Mouse (Mus musculus) liver, adult 2 months (tissue): ENCODE data around the gene Usp18.

Experiments used
- CTCF ChIP-seq: fragments of 200-500 bp; IDR thresholded peaks from 2 replicates; pipeline ENCODE4 v1.5.1; 2011; ENCODE audit warnings: low read depth, low read length, control low read depth
- POLR2A ChIP-seq: fragments of 200-500 bp; IDR thresholded peaks from 2 replicates; pipeline ENCODE4 v1.6.1; 2011; ENCODE audit warnings: low read length, control low read depth; ENCODE audit not compliant: insufficient read depth; ENCODE audit errors: extremely low read depth

DNA sequence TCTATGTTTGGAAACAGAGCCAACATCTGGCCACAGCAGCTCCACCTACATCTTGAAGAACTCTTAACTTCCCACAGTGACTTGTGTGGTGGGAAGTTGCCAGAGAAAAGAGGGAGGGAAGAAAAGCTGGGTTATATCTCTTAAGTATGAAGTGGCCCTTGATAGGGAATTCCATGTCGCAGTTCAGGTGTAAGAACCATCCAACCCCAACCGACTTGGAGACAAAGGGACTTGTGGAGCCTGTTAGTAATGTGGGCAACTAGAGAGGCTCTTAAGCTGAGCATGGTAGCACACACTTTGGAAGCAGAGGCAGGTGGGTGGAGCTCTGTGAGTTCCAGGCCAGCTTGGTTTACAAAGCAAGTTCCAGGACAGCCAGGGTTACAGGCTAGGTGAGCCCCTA lies 36.1 kb upstream of the Usp18 start:
- TF ChIP-seq CTCF (no peak), POLR2A (no peak)
